Mouse (Mus musculus): ENCODE data around the gene Gm7697.
"Not testable (repeated sequence)": the region's sequence is repeated elsewhere in the genome, so short reads cannot be mapped to it uniquely, and the experiment has no call there.

The Gm7697 gene

DNA sequence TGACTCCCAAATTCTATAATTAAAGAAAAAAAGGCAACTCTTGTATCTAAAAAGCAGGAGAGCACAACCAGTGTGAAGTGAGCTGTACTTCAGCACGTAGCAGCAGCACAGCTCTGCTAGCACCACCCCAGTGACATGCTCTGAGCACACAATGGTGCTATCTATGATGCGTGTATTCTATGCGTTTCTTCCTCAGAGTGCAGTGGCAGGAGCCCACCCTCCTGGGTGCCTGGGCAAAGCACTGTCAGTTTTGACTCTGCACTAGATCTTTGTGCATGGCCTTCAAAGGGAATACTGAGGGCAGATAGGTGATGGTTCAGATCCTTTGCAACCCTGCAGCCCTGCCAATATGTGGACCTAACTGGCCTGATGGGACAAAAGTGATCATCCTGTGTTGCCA is at the start of gene Gm7697:
TSS of gene Gm7697 (minus strand) at position 101 of the 400 bp plus-strand sequence.
- in situ Hi-C loops (cut with MseI, MboI) = not testable (repeated sequence)

DNA sequence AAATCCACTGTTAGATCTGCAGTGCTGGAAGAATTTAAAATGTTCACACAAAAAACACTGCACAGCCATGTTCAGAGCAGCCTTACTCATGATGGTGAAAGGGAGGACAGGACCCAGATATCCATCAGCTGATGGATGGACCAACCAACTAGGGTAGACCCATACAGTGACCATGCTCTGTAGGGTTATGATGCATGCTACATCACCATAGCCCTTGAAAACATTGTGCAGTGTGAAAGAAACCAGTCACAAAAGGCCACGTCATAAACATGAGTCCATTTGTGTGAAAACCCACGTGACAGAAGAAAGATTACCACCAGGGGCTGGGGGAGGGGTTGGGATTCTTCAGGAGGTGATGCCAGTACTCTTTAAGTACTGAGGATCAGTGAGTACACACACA is 28.5 kb upstream of the Gm7697 start:
- in situ Hi-C loops (cut with MseI, MboI) = not testable (repeated sequence)

DNA sequence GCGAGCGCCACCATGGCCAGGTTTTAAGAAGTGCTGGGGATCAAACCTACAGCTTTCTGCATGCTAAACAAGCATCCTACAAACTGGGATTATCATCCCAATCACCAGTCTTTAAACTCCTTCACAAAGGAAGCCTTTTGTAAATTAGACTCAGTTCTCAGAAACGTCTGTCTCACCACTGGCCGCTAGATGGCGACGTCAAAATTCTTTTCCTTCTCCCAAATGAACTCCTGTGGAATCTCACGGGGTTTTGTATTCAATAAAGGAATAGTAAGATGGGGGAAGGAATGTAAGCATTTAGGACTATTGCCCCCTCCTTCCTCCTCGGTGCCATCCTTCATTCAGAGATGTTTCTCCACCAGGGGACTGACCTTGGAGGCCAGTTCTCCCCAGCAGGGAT is 26.8 kb upstream of the Gm7697 start:
- in situ Hi-C loops (cut with MseI, MboI) = loop anchor here (25.0 kb wide), 1 partner anchor 212 kb away; no protein-coding TSS in a partner anchor

DNA sequence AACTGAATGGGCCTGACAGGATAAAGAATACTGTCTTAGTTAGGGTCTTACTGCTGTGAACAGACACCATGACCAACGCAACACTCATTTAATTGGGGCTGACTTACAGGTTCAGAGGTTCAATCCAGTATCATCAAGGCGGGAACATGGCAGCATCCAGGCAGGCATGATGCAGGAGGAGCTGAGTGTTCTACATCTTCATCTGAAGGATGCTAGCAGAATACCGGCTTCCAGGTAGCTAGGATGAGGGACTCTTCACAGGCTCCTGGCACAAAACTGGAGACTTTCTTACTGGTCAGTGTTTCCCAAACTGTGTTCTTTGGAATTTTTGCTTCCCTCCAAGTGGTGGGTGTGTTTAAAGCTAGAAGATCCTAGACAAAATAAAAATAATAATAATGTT is 25.3 kb upstream of the Gm7697 start:
- in situ Hi-C loops (cut with MseI, MboI) = loop anchor here (25.0 kb wide), 1 partner anchor 211 kb away; no protein-coding TSS in a partner anchor

DNA sequence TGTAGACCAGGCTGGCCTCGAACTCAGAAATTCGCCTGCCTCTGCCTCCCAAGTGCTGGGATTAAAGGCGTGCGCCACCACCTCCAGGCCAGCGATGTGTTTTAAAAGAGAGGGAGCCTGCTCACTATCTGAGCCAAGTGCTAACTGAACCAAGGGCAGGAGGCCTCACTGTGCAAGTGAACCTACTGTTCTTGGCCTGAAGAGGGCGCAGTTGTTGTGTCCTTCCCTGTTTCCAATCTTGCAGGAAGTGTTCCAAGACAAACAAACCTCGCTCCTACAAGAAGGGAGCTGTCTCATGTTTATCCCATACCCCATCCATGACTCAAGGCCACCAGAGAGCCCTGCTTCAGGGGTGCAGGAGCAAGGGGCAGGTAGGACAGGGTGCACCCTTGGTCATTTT is 24.4 kb upstream of the Gm7697 start:
- in situ Hi-C loops (cut with MseI, MboI) = loop anchor here (25.0 kb wide), 1 partner anchor 210 kb away; no protein-coding TSS in a partner anchor

DNA sequence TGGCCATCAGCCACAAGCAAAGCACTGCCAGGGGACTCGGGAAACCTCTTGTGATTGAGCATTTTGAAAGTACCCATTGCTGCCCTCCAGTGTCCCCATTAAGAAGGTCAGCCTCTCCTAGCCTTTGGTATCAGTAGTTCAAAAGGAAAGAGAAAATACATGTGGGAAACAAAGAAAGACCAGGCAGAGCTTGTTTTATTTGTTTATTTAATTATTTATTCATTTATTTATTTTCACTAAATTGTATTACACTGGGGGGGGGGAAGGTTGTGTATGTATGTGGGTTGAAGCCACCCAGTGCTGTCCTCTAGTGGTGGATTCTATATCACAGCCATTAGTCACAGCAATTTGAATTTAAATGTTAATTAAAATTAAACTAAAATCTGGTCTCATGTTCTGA is 22.2 kb upstream of the Gm7697 start:
- in situ Hi-C loops (cut with MseI, MboI) = loop anchor here (25.0 kb wide), 1 partner anchor 208 kb away; no protein-coding TSS in a partner anchor

DNA sequence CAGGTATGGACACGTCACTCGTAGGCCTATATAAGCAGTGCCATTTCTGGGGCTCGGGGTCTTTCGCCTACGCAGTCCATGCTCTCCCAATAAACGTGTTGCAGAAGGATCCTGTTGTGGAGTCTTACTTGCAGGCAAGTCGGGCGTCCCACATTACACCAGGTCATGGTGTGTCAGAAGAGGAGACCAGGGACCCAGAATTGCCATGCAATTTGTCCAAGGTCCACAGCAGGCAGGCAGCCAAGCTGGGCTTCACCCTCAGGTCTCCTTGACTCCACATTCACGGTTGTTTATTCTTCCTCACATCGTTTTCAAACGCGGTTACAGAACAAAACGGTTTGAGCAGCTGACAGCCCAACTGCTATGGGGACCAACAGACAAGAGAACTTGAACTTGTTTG is 21.7 kb upstream of the Gm7697 start:
- in situ Hi-C loops (cut with MseI, MboI) = loop anchor here (25.0 kb wide), 1 partner anchor 207 kb away; no protein-coding TSS in a partner anchor

DNA sequence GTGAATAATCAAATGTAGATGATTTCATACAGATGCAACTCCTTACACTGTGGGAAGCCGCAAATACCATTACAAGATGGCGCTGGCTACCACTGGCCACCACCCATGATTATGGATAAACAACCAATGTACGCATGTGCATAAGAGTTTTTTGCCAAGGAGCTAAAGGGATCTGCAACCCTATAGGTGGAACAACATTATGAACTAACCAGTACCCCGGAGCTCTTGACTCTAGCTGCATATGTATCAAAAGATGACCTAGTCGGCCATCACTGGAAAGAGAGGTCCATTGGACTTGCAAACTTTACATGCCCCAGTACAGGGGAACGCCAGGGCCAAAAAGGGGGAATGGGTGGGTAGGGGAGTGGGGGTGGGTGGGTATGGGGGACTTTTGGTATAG is 21.2 kb upstream of the Gm7697 start:
- in situ Hi-C loops (cut with MseI, MboI) = loop anchor here (25.0 kb wide), 1 partner anchor 207 kb away; no protein-coding TSS in a partner anchor

DNA sequence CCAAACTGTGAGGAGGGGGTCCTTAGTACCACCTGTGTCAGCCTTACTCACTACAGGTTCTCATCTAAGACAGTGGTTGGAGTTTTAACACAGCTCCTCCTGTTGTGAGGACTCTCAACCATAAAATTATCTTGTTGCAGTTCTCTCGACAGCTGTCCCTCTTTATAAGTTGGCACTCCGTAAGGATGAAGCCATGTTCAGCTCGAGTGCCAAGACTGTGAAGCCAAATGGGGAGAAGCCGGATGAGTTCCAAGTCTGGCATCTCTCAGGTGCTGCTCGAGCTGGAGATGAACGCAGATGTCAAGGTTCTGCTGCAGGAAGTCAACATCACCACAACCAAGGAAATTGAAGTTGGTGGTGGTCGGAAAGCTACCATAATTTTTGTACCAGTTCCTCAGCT is 18.0 kb upstream of the Gm7697 start:
- in situ Hi-C loops (cut with MseI, MboI) = loop anchor here (25.0 kb wide), 1 partner anchor 203 kb away; no protein-coding TSS in a partner anchor

DNA sequence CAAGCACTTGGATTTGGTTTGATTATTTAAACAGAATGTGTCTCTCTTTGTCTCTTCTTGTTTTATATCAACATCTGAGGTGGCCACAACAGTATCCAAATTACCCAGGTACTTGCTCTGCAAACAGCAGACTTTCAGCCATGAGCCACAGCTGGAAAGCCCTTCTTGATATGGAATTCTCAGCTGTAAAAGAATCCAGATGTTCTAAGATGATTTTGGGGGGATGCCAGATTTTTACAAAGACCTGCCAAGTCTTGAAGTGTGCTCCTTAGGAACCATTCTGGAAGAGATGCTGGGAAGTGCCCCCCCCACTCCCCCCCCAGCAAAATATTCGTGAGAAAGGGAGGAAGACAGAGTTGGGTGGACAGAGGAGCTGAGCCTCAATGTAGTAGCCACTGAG is 17.6 kb upstream of the Gm7697 start:
- in situ Hi-C loops (cut with MseI, MboI) = loop anchor here (25.0 kb wide), 1 partner anchor 203 kb away; no protein-coding TSS in a partner anchor

DNA sequence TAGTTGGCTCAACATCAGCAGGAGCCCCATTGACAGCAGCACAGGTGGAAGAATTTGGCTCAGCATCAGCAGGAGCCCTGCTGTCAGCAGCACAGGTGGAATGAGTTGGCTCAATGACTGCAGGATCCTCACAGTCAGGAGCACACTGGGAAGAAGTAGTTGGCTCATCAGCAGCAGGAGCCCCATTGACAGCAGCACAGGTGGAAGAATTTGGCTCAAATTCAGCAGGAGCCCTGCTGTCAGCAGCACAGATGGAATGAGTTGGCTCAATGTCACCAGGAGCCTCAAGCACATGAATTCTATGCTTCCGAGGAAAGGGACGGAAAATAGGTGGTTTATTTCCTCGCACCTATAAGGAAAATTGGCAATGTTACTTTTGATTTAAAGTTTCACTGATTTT is 47.8 kb downstream of the Gm7697 start:
- in situ Hi-C loops (cut with MseI, MboI) = not testable (repeated sequence)

DNA sequence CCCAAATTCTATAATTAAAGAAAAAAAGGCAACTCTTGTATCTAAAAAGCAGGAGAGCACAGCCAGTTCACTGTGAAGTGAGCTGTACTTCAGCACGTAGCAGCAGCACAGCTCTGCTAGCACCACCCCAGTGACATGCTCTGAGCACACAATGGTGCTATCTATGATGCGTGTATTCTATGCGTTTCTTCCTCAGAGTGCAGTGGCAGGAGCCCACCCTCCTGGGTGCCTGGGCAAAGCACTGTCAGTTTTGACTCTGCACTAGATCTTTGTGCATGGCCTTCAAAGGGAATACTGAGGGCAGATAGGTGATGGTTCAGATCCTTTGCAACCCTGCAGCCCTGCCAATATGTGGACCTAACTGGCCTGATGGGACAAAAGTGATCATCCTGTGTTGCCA is 69.3 kb downstream of the Gm7697 start, which contains the start of gene Gm9495:
TSS of gene Gm9495 (minus strand) at position 101 of the 400 bp plus-strand sequence.
- in situ Hi-C loops (cut with MseI, MboI) = not testable (repeated sequence)

Data from mouse trophoblast stem cell (cell line).